Mouse (Mus musculus): ENCODE measurements around the gene Defb48.

GRCm38 (mm10) chr14:62936631-62937380 is 47.5 kb downstream of the Defb48 start:
- TF ChIP-seq CTCF (IDR thresholded peaks at IDR 0.05; ENCODE audit: control insufficient read depth, insufficient read depth, low read length) (no peak), POLR2A (IDR thresholded peaks at IDR 0.05; ENCODE audit: borderline replicate concordance, control insufficient read depth, low read depth, low read length) (no peak)
